Mouse (Mus musculus): ENCODE data around the gene Osbpl6. TPM values are rescaled to one million over a fixed set of nuclear protein-coding genes. Genes with fewer than 3 reads are reported as not detected.

Osbpl6 gene
- polyA plus RNA-seq, 1 experiment from 2014 or later, result 9.4 TPM

DNA sequence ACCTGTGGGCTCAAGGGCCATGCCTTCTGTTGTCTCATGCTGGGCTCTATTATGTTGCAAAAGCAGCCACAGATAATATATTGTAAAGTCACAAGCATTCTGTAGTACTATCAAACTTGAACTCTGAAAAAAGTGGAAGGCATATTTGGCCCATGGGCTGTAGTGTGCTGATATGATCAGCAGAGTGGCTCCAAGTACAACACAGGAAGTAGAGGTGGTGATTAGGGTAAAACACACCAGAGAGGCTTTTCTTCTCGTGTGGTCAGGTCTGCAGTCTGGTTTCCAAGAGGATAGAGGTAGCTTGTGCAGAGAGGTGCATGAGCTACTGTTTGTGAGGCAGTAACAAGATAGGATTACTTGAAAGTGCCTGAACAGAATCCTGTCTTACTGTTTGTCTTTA lies 69.5 kb downstream of the Osbpl6 start:
- no peak overlapping the region for H3K4me2 ChIP-seq (ENCODE audit: low read depth, low read length)
- no peak overlapping the region for H3K9ac ChIP-seq (ENCODE audit: low read depth, low read length)
- ATAC-seq, result no peak
- no peaks in the 10 kb centered on the region for H3K36me3 ChIP-seq (ENCODE audit: control insufficient read depth, insufficient read depth, low read length)
- no peak overlapping the region for H3K4me3 ChIP-seq (ENCODE audit: low read length)
- no peaks in the 10 kb centered on the region for H3K4me1 ChIP-seq (ENCODE audit: control insufficient read depth, insufficient read depth, low read length)
- H3K27me3 ChIP-seq (replicated peaks; ENCODE audit: control insufficient read depth, insufficient read depth, low read length), result no peaks in the 10 kb centered on the region
- H3K27ac ChIP-seq (ENCODE audit: low read length), result no peak overlapping the region
- H3K9me3 ChIP-seq (ENCODE audit: control insufficient read depth, low read length), result no peaks in the 10 kb centered on the region
- WGBS, result 33% methylated on average over 1 of the region's 1 CpGs

DNA sequence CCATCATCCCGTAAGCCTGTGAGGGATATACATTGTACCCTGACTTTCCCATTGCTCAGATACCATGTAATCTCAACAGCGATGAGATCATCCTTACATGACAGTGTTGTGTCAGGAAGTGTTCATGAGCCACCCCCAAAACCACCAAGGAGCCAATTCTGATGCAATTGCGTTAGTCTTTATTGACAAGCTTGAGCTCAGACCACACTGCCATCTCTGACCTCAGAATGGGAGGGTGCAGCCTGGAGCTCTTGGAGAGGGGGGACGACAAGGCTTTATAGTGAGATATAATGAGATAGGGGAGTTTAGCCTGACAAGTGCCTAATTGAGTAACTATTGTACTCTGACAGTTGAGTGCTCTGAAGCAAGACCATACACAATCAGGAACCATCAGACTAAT lies 82.5 kb downstream of the Osbpl6 start:
- no peak overlapping the region for H3K4me3 ChIP-seq (ENCODE audit: low read length)
- no peak overlapping the region for H3K9ac ChIP-seq (ENCODE audit: low read depth, low read length)
- no peaks in the 10 kb centered on the region for H3K4me1 ChIP-seq (ENCODE audit: control insufficient read depth, insufficient read depth, low read length)
- H3K4me2 ChIP-seq (ENCODE audit: low read depth, low read length), result no peak overlapping the region
- H3K9me3 ChIP-seq (ENCODE audit: control insufficient read depth, low read length), result no peaks in the 10 kb centered on the region
- 85% methylated on average over 4 of the region's 4 CpGs for WGBS
- ATAC-seq, result no peak
- no peaks in the 10 kb centered on the region for H3K27me3 ChIP-seq (replicated peaks; ENCODE audit: control insufficient read depth, insufficient read depth, low read length)
- no peak overlapping the region for H3K27ac ChIP-seq (ENCODE audit: low read length)
- H3K36me3 ChIP-seq (ENCODE audit: control insufficient read depth, insufficient read depth, low read length), result no peaks in the 10 kb centered on the region

DNA sequence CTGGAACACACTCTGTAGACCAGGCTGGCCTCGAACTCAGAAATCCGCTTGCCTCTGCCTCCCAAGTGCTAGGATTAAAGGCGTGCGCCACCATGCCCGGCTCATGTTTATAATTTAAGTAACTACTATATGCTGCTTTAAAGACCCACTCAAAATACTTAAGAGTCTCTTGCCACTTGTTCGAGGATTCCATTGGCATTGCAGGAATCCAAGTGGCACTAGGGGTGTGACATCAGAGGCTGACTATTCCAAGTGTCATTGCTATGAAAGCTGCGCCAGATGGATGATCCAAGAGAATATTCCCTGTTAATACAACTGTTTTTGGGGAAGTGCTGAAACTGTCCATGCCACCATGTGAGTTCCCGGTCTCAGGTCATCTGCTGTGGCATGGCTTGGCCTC lies 83.9 kb downstream of the Osbpl6 start:
- no peak for ATAC-seq
- no peaks in the 10 kb centered on the region for H3K9me3 ChIP-seq (ENCODE audit: control insufficient read depth, low read length)
- H3K4me3 ChIP-seq (ENCODE audit: low read length), result no peak overlapping the region
- H3K4me2 ChIP-seq (ENCODE audit: low read depth, low read length), result no peak overlapping the region
- H3K27ac ChIP-seq (ENCODE audit: low read length), result no peak overlapping the region
- no peaks in the 10 kb centered on the region for H3K36me3 ChIP-seq (ENCODE audit: control insufficient read depth, insufficient read depth, low read length)
- H3K4me1 ChIP-seq (ENCODE audit: control insufficient read depth, insufficient read depth, low read length), result no peaks in the 10 kb centered on the region
- WGBS, result 93% methylated on average over 8 of the region's 8 CpGs
- no peaks in the 10 kb centered on the region for H3K27me3 ChIP-seq (replicated peaks; ENCODE audit: control insufficient read depth, insufficient read depth, low read length)
- no peak overlapping the region for H3K9ac ChIP-seq (ENCODE audit: low read depth, low read length)

DNA sequence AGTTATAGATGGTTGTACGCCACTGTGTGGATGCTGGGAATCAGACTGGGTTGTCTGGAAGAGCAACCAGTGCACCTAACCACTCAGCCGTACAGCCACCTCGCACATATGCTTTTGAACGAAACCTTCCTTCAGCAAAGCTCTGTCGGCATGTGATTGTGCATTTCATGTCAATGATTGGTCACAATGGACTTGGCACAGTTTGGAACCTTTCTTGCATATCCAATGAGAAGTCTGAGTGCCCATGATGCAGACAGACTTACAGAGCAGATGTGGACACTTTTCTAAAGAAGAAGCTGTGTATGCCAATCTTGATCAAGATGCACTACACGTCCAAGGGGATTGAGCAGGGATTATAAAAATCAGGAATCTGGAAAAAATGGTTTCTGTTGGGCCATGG lies 85.1 kb downstream of the Osbpl6 start:
- Histone ChIP-seq H3K9me3 (ENCODE audit: control insufficient read depth, low read length) (no peaks in the 10 kb centered on the region), H3K9ac (ENCODE audit: low read depth, low read length) (no peak overlapping the region), H3K27ac (ENCODE audit: low read length) (no peak overlapping the region), H3K27me3 (replicated peaks; ENCODE audit: control insufficient read depth, insufficient read depth, low read length) (no peaks in the 10 kb centered on the region), H3K4me1 (ENCODE audit: control insufficient read depth, insufficient read depth, low read length) (no peaks in the 10 kb centered on the region), H3K4me3 (ENCODE audit: low read length) (no peak overlapping the region), H3K4me2 (ENCODE audit: low read depth, low read length) (no peak overlapping the region), H3K36me3 (ENCODE audit: control insufficient read depth, insufficient read depth, low read length) (no peaks in the 10 kb centered on the region)
- WGBS, result 88% methylated on average over 6 of the region's 6 CpGs
- no peak for ATAC-seq

DNA sequence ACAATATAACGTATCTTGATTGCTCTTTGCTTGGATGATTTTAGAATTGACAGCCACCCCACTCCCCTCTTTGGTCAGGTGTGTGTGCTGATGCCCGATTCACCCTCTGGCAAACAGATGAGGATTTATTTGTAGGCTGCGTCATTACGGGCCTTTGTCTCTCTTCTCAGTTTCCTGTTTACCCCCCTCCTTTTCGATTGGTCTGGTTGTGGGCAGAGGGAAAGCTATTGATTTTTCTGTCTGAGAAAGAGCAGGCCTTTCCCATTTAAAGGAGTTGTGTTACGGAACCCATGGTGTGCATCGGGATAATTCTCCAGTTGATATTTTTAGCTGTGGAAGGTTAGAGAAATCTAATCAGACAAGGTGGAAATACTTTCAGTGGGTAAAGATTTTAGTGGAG lies 85.9 kb downstream of the Osbpl6 start:
- H3K27ac ChIP-seq (ENCODE audit: low read length), result no peak overlapping the region
- no peak overlapping the region for H3K4me2 ChIP-seq (ENCODE audit: low read depth, low read length)
- H3K36me3 ChIP-seq (ENCODE audit: control insufficient read depth, insufficient read depth, low read length), result no peaks in the 10 kb centered on the region
- no peak overlapping the region for H3K9ac ChIP-seq (ENCODE audit: low read depth, low read length)
- H3K27me3 ChIP-seq (replicated peaks; ENCODE audit: control insufficient read depth, insufficient read depth, low read length), result no peaks in the 10 kb centered on the region
- H3K4me3 ChIP-seq (ENCODE audit: low read length), result no peak overlapping the region
- no peaks in the 10 kb centered on the region for H3K4me1 ChIP-seq (ENCODE audit: control insufficient read depth, insufficient read depth, low read length)
- no peak for ATAC-seq
- WGBS, result 38% methylated on average over 7 of the region's 7 CpGs
- no peaks in the 10 kb centered on the region for H3K9me3 ChIP-seq (ENCODE audit: control insufficient read depth, low read length)

DNA sequence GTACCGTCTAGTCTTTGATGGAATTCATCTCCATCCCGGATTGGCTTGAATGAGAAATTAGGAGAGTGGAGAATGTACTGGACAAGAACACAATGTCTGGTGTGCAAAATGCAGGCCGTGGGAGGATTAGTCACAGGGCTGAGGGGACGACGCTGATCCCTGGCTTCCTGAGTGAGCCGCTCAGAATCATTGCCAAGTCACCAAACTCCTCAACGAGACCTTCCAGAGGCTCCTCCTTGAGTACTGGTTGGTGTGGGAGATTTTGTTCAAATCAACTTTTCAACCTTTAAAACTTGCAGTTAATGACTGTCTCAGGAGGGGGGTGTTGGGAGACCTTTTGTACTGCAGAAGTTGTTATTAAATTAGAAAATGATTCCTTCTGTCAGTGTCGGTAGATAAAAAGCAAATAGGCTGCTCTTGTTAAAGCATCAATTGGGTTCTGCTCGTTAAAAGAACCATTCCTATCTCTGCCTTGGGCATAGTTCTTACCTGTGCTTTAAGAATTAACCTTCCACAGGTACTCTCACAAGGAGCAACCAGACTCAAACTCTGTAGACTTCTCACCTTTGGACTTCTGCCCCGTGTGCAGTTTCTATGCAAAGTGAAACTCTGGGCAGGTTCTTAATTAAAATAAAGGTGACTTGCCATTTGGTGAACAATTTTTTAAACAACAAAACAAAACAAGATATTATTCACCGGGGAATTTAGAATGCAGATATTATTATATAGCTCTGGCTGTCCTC lies 89.9 kb downstream of the Osbpl6 start:
- no peaks in the 10 kb centered on the region for H3K27me3 ChIP-seq (replicated peaks; ENCODE audit: control insufficient read depth, insufficient read depth, low read length)
- peak; percentile 78 for ATAC-seq

DNA sequence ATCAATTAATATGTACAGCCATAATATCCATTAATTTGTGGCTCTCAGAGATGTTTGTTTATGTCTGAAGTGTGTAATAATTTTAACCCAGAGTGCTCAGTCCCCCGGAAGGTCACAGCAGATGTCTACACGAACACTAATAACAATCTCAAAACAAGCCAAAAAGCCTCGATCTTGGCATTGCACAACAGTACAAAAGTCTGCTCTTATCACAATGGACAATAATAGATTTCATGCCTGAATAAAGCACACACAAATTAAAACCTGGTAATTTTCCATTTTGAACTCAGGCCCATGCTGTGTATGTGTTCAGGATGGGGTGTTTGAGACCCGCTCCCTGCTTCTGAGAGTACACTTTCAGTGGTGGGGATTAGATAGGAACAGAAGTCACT lies 90.4 kb downstream of the Osbpl6 start:
- Histone ChIP-seq H3K4me1 (ENCODE audit: control insufficient read depth, insufficient read depth, low read length) (0 out of 2 replicates have a peak, but pooled peaks cover 3% of the 10 kb centered on the region), H3K9ac (ENCODE audit: low read depth, low read length) (no peak overlapping the region), H3K4me3 (ENCODE audit: low read length) (no peak overlapping the region), H3K36me3 (ENCODE audit: control insufficient read depth, insufficient read depth, low read length) (no peaks in the 10 kb centered on the region), H3K27me3 (replicated peaks; ENCODE audit: control insufficient read depth, insufficient read depth, low read length) (no peaks in the 10 kb centered on the region), H3K4me2 (ENCODE audit: low read depth, low read length) (no peak overlapping the region), H3K27ac (ENCODE audit: low read length) (no peak overlapping the region), H3K9me3 (ENCODE audit: control insufficient read depth, low read length) (no peaks in the 10 kb centered on the region)
- peak; percentile 34 for ATAC-seq
- WGBS, result 64% methylated on average over 4 of the region's 4 CpGs

More for the DNA sequence above, 89.9 kb downstream of the Osbpl6 start:
- Histone ChIP-seq H3K4me2 (ENCODE audit: low read depth, low read length) (no peak overlapping the region), H3K4me3 (ENCODE audit: low read length) (no peak overlapping the region), H3K9ac (ENCODE audit: low read depth, low read length) (no peak overlapping the region), H3K27ac (ENCODE audit: low read length) (no peak overlapping the region), H3K36me3 (ENCODE audit: control insufficient read depth, insufficient read depth, low read length) (no peaks in the 10 kb centered on the region), H3K4me1 (ENCODE audit: control insufficient read depth, insufficient read depth, low read length) (0 out of 2 replicates have a peak, but pooled peaks cover 3% of the 10 kb centered on the region), H3K9me3 (ENCODE audit: control insufficient read depth, low read length) (no peaks in the 10 kb centered on the region)
- WGBS, result 80% methylated on average over 11 of the region's 11 CpGs

DNA sequence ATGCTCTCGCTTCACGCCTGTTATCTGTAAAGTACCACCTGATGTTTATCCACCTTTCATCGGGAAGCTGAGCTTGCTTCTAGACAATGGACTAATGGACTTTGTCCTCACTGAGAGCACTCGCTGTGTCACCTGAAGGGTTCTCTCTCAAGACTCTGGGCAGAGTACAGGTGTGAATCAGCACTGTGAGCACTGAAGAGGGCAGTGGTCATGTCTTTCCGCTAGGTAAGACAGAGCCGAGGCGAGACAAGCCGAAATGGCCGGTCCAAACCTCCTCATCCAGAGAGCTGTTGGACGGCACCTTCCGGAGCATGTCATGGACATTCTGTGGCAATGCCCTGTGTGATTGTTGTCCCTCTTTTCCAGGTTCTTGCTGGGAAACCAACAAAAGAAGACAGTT lies 92.6 kb downstream of the Osbpl6 start:
- 82% methylated on average over 11 of the region's 11 CpGs for WGBS
- 0 out of 2 replicates have a peak, but pooled peaks cover 3% of the 10 kb centered on the region for H3K4me1 ChIP-seq (ENCODE audit: control insufficient read depth, insufficient read depth, low read length)
- H3K27me3 ChIP-seq (replicated peaks; ENCODE audit: control insufficient read depth, insufficient read depth, low read length), result no peaks in the 10 kb centered on the region
- no peak overlapping the region for H3K9ac ChIP-seq (ENCODE audit: low read depth, low read length)
- ATAC-seq, result peak; percentile 89
- H3K4me2 ChIP-seq (ENCODE audit: low read depth, low read length), result no peak overlapping the region
- H3K4me3 ChIP-seq (ENCODE audit: low read length), result no peak overlapping the region
- no peaks in the 10 kb centered on the region for H3K36me3 ChIP-seq (ENCODE audit: control insufficient read depth, insufficient read depth, low read length)
- H3K9me3 ChIP-seq (ENCODE audit: control insufficient read depth, low read length), result no peaks in the 10 kb centered on the region
- H3K27ac ChIP-seq (ENCODE audit: low read length), result no peak overlapping the region

DNA sequence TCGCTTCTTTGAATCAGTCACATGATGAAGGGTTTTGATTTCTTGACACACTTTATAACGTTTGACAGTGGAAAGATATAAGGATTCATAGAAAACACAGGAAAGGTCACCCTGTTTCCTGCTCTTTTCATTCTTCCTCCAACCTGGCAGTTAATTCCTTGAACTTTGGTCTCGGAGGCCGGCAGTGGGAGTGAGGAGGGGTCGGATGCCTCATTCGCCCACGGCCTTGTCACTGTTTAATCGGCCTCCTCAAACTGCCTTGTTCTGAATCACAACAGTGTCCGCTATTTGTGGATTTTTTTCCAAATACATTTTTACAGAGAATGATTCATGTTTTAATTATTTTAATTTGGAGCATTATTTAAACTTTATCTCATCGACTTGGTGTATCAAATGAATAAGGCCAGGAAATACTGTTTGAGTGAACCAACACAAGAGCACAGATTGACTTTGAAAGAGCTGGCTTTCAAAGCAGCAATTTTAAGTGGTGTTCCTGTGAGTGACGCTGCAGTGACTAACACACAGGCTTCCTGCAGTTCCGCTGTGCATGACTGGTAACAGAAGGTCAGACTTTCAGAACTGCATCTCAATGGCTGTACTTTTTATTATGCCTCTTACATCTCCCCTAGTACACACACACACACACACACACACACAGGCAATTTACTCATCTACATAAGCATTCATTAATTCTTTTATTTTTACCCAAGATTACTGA lies 98.0 kb downstream of the Osbpl6 start:
- Histone ChIP-seq H3K4me1 (ENCODE audit: control insufficient read depth, insufficient read depth, low read length) (no peaks in the 10 kb centered on the region), H3K27ac (ENCODE audit: low read length) (no peak overlapping the region), H3K36me3 (ENCODE audit: control insufficient read depth, insufficient read depth, low read length) (no peaks in the 10 kb centered on the region), H3K9me3 (ENCODE audit: control insufficient read depth, low read length) (no peaks in the 10 kb centered on the region), H3K4me2 (ENCODE audit: low read depth, low read length) (no peak overlapping the region), H3K27me3 (replicated peaks; ENCODE audit: control insufficient read depth, insufficient read depth, low read length) (no peaks in the 10 kb centered on the region), H3K9ac (ENCODE audit: low read depth, low read length) (no peak overlapping the region), H3K4me3 (ENCODE audit: low read length) (no peak overlapping the region)
- ATAC-seq, result peak; percentile 44
- 43% methylated on average over 12 of the region's 12 CpGs for WGBS

Measured in intestine, embryonic 16.5 days (tissue).